Mouse (Mus musculus) E14TG2a.4 (cell line): ENCODE measurements at regions not wholly inside any gene's neighbourhood (a gene's known extent, or its start where the extent isn't known, plus 50 kb on each side); places are given as distances from the start of the nearest gene placed in this dataset.

Experiments used
- H3K27me3 ChIP-seq: 2 replicates; pipeline ENCODE4 v1.6.1; 2014; ENCODE audit warnings: low read length, control low read depth; ENCODE audit not compliant: insufficient read depth
- H3K36me3 ChIP-seq: 2 replicates; pipeline ENCODE4 v1.6.1; 2014; ENCODE audit warnings: low read length, control low read depth; ENCODE audit not compliant: insufficient read depth
- H3K4me1 ChIP-seq: replicated peaks from 2 replicates; pipeline ENCODE4 v1.6.1; 2014; ENCODE audit warnings: low read depth, low read length, control low read depth
- H3K4me3 ChIP-seq: replicated peaks from 2 replicates; pipeline ENCODE4 v1.5.1; 2014; ENCODE audit warnings: mild to moderate bottlenecking, low read length
- H3K9me3 ChIP-seq: 2 replicates; pipeline ENCODE4 v1.6.1; 2014; ENCODE audit warnings: low read length, control low read depth
- CTCF ChIP-seq: conservative IDR thresholded peaks from 2 replicates; pipeline ENCODE4 v1.5.1; 2014; ENCODE audit warnings: low read length
- NANOG ChIP-seq: IDR thresholded peaks from 2 replicates; pipeline ENCODE4 v1.6.1; 2014; ENCODE audit warnings: borderline replicate concordance, low read length, mixed read lengths
- POU5F1 ChIP-seq: IDR thresholded peaks from 2 replicates; pipeline ENCODE4 v1.6.1; 2014; ENCODE audit warnings: low read length, borderline replicate concordance

DNA sequence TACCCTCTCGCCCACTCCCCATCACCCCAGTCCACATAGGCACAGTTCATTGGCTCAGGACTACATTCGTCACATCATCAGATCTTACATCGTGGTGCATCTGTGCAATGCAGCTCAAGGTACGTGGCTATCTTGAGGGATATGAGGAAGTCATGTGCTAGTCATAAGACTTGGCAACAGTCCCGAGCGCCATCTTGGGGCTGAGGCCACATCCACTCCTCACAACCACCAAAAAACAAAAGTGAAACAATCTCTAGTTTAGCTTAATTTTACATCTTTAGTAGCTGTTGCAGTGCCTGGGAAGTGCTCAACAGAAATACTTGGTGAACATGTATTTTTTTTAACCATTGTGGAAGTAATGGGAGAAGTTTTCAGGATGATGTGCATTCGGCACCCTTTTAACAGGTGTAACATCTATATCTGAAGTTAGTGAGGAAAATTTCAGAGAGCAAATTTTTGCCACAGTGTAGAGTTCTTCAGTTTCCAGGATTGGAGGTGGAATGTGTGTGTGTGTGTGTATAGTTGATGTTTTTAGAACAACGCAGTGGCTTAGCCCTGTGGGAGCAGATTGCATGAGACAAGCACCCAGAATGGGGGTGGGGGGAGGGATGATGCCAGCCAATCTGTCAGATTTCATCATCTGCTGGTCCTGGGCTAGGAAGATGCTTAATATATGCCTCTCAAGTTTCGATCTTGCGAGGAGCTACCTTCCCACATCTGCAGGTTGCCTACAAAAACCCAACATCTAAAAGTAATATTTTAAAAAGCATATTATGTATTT, 716.4 kb upstream of the 4930444P10Rik start:
- TF ChIP-seq NANOG: no peak
- no peak for TF ChIP-seq CTCF
- TF ChIP-seq POU5F1: no peak
- Histone ChIP-seq H3K4me1 (0 out of 2 replicates have a peak, but pooled peaks cover 2% of the 10 kb centered on the region), H3K9me3 (peaks cover 10% of the 10 kb centered on the region), H3K36me3 (no peaks in the 10 kb centered on the region), H3K4me3 (no peak overlapping the region), H3K27me3 (no peaks in the 10 kb centered on the region)

DNA sequence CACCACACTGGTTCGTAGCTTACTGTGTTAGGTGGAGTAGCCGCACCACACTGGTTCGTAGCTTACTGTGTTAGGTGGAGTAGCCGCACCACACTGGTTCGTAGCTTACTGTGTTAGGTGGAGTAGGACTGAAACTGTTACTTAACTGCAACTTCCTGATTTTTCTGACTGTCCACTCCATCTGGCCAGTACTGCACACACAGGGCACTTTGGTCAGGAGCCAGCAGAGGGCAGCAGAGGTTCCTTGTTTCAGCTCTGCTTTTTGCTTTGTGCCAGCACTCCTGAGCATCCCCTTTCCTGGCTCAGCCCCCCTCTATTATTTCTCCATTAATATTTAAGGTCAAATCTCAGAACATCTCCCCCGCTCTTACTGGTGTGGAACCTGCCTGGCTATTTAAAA, 705.2 kb upstream of the 4930444P10Rik start:
- no peak overlapping the region for H3K4me3 ChIP-seq

DNA sequence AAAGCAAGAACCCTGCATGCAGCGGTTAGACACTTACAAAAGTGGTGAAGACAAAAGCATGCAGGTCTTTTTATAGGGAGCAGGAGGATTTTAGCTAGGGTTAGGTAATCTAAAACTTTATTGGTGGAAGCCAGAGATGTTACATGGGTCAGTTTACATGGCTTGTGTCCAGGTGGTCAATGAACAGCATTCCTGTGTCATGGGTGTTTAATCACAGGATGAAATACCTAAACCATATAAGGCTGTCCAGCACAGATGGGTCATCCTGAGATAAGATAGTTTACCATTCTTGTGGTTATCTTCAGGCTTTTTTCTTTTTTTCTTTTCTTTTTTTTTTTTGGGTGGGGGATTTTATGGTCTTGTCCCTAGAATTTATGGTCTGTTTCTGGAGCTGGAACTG, 703.3 kb upstream of the 4930444P10Rik start:
- TF ChIP-seq POU5F1 (no peak), CTCF (no peak), NANOG (no peak)
- Histone ChIP-seq H3K27me3 (no peaks in the 10 kb centered on the region), H3K36me3 (no peaks in the 10 kb centered on the region), H3K4me1 (peaks cover 11% of the 10 kb centered on the region), H3K4me3 (no peak overlapping the region), H3K9me3 (no peaks in the 10 kb centered on the region)

More for the DNA sequence above, 705.2 kb upstream of the 4930444P10Rik start:
- H3K9me3 ChIP-seq: no peaks in the 10 kb centered on the region
- no peaks in the 10 kb centered on the region for H3K36me3 ChIP-seq
- H3K4me1 ChIP-seq: no peaks in the 10 kb centered on the region
- no peaks in the 10 kb centered on the region for H3K27me3 ChIP-seq
- TF ChIP-seq CTCF (peak; percentile 63), POU5F1 (no peak)

DNA sequence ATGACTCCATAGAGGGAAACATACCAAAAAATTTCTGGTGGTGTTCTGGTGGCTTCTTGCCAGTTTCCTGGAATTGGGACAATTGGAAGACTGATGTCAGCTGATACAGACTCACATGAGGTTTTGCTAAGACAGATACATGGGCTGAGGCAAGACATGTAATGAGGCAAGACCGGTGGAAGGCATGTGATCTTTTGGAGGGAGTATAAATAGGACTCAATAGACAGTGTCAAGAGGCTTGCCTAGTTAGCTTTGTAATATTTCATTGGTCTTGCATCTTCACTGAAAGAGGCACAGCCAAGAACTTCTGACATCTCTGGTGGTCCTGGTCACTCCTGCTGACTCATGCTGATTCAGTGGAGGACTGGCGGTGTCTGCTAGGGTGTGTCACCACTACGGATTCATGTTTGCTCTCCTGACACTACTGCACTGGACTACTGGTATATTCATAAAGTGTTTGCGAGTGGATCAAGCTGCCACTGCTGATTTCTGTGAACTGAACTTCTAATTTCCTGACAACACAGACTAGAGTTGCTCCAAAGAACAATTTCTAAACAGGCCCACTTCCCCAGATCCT, 697.7 kb upstream of the 4930444P10Rik start:
- Histone ChIP-seq H3K4me3 (no peak overlapping the region), H3K9me3 (no peaks in the 10 kb centered on the region), H3K27me3 (no peaks in the 10 kb centered on the region), H3K4me1 (peaks cover 14% of the 10 kb centered on the region), H3K36me3 (no peaks in the 10 kb centered on the region)
- TF ChIP-seq NANOG (no peak), POU5F1 (no peak), CTCF (no peak)

DNA sequence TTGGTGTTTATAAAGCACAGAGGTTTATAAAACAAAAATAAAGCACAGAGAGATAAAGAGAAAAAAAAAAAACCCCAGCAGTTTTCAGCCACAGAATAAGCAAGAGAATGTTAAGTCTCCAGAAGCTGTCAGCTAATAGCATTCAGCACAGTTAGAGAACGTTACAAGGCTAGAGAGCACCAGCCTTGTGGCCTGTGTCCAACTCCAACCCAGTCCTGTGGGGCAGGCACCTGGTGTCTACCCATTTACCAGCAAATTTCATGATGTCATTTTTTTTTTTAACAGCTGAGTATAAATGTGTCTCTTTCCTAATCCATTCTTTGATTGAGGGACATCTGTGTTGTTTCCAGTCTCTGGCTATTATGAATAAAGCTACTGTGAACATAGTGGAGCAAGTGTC, 686.7 kb upstream of the 4930444P10Rik start:
- H3K4me1 ChIP-seq: no peaks in the 10 kb centered on the region
- H3K9me3 ChIP-seq: peaks cover 37% of the 10 kb centered on the region
- H3K4me3 ChIP-seq: no peak overlapping the region
- TF ChIP-seq POU5F1: no peak
- TF ChIP-seq CTCF: no peak
- no peak for TF ChIP-seq NANOG
- H3K27me3 ChIP-seq: no peaks in the 10 kb centered on the region
- no peaks in the 10 kb centered on the region for H3K36me3 ChIP-seq

DNA sequence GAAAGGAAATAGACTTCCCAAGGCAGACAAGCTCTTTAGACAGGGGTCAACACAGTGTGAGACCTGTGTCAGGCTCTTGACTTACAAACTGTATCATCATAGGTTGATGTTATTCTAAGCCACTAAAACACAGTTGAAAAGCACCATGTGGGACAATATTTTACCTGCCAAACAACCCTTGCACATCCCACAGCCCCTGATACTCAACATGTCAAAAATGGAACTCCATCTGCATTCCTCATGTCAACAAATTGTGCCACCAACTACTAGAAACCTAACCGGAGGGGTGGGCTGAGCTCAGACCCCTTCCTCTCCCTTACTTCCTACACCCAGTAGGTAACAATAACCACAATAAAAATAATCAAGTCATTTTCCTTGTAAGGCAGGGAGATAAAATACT, 667.8 kb upstream of the 4930444P10Rik start:
- Histone ChIP-seq H3K9me3 (peaks cover 72% of the 10 kb centered on the region), H3K4me3 (no peak overlapping the region), H3K27me3 (no peaks in the 10 kb centered on the region), H3K36me3 (no peaks in the 10 kb centered on the region), H3K4me1 (no peaks in the 10 kb centered on the region)
- no peak for TF ChIP-seq CTCF
